Mouse (Mus musculus) lung, embryonic 14.5 days (tissue): ENCODE measurements at regions not wholly inside any gene's neighbourhood (a gene's known extent, or its start where the extent isn't known, plus 50 kb on each side); places are given as distances from the start of the nearest gene placed in this dataset.
A peak's percentile ranks its signal among the peaks of the same experiment; 100 is the strongest.

Source experiments
- ATAC-seq: fragments of 200-750 bp; cut with Nextera tagmentation; 2 replicates; pipeline ENCODE4 v1.8.0; 2017; ENCODE audit warnings: mild to moderate bottlenecking, moderate TSS enrichment, moderate library complexity; ENCODE audit not compliant: insufficient read depth
- DNase-seq: peaks from one replicate; pipeline ENCODE4 v3.0.0-alpha.2; 2015
- H3K27ac ChIP-seq: fragments of 300-500 bp; sonication (generic); 2 replicates; pipeline ENCODE4 v1.5.1; 2014; ENCODE audit warnings: low read depth, mild to moderate bottlenecking, moderate library complexity
- H3K27me3 ChIP-seq: fragments of 300-500 bp; sonication (generic); 2 replicates; pipeline ENCODE4 v1.6.1; 2014; ENCODE audit warnings: low read length, control low read depth; ENCODE audit not compliant: insufficient read depth
- H3K36me3 ChIP-seq: fragments of 300-500 bp; sonication (generic); 2 replicates; pipeline ENCODE4 v1.6.1; 2014; ENCODE audit warnings: control low read depth; ENCODE audit not compliant: insufficient read depth
- H3K4me1 ChIP-seq: fragments of 300-500 bp; sonication (generic); 2 replicates; pipeline ENCODE4 v1.6.1; 2014; ENCODE audit warnings: antibody characterized with exemption, control low read depth; ENCODE audit not compliant: insufficient read depth
- H3K4me2 ChIP-seq: fragments of 300-500 bp; sonication (generic); 2 replicates; pipeline ENCODE4 v1.6.1; 2014; ENCODE audit warnings: mild to moderate bottlenecking
- H3K4me3 ChIP-seq: fragments of 300-500 bp; sonication (generic); 2 replicates; pipeline ENCODE4 v1.5.1; 2014; ENCODE audit warnings: low read depth, low read length
- H3K9ac ChIP-seq: fragments of 300-500 bp; sonication (generic); 2 replicates; pipeline ENCODE4 v1.6.1; 2014
- H3K9me3 ChIP-seq: fragments of 300-500 bp; sonication (generic); 2 replicates; pipeline ENCODE4 v1.6.1; 2016; ENCODE audit warnings: low read depth, low read length, control low read depth
- CTCF ChIP-seq: IDR thresholded peaks from 2 replicates; pipeline ENCODE4 v1.5.1; 2016; ENCODE audit warnings: antibody characterized with exemption, low read depth
- WGBS: fragments of 180-500 bp; shearing (Covaris S2); extraction: QIAGEN DNeasy Blood & Tissue Kit; methylation state at CpG from one replicate; pipeline ENCODE4 v1.1.7; 2014; 5-methylcytosine and 5-hydroxymethylcytosine counted together

- no peaks in the 10 kb centered on the region for H3K4me1 ChIP-seq
- no peaks in the 10 kb centered on the region for H3K9me3 ChIP-seq
- 63% methylated on average over 4 of the region's 4 CpGs for WGBS
- H3K4me2 ChIP-seq = no peak overlapping the region
- H3K36me3 ChIP-seq = no peaks in the 10 kb centered on the region
- H3K27ac ChIP-seq = peak overlapping the region; percentile 6; the same call in 1 of the 2 replicates
- ATAC-seq (no peak), DNase-seq (no peak)
- H3K9ac ChIP-seq = no peak overlapping the region
- no peak overlapping the region for H3K4me3 ChIP-seq
- H3K27me3 ChIP-seq = no peaks in the 10 kb centered on the region
- no peak for TF ChIP-seq CTCF
Observed at GRCm38 (mm10) chr12:15566785-15567109, 250.0 kb downstream of the Trib2 start.

GRCm38 (mm10) chr12:15565941-15566784 is 250.6 kb downstream of the Trib2 start:
- no peak overlapping the region for H3K4me3 ChIP-seq
- DNase-seq (peak; percentile 63), ATAC-seq (peak; percentile 69; the same call in 1 of the 2 replicates)
- H3K4me2 ChIP-seq = no peak overlapping the region
- no peaks in the 10 kb centered on the region for H3K27me3 ChIP-seq
- H3K9me3 ChIP-seq = no peaks in the 10 kb centered on the region
- H3K4me1 ChIP-seq = no peaks in the 10 kb centered on the region
- peak overlapping the region; percentile 6; the same call in 1 of the 2 replicates for H3K27ac ChIP-seq
- H3K36me3 ChIP-seq = no peaks in the 10 kb centered on the region
- TF ChIP-seq CTCF = no peak
- 28% methylated on average over 3 of the region's 3 CpGs for WGBS
- no peak overlapping the region for H3K9ac ChIP-seq

GRCm38 (mm10) chr12:15562826-15563225 is 253.9 kb downstream of the Trib2 start:
- 44% methylated on average over 4 of the region's 4 CpGs for WGBS
- TF ChIP-seq CTCF = no peak
- H3K9me3 ChIP-seq = no peaks in the 10 kb centered on the region
- H3K27ac ChIP-seq = no peak overlapping the region
- no peak overlapping the region for H3K4me3 ChIP-seq
- H3K27me3 ChIP-seq = no peaks in the 10 kb centered on the region
- no peak overlapping the region for H3K9ac ChIP-seq
- H3K4me2 ChIP-seq = no peak overlapping the region
- H3K36me3 ChIP-seq = no peaks in the 10 kb centered on the region
- DNase-seq (peak; percentile 3), ATAC-seq (no peak; the same call in 1 of the 2 replicates)
- no peaks in the 10 kb centered on the region for H3K4me1 ChIP-seq

- H3K4me3 ChIP-seq = no peak overlapping the region
- H3K36me3 ChIP-seq = no peaks in the 10 kb centered on the region
- ATAC-seq = no peak
- no peaks in the 10 kb centered on the region for H3K4me1 ChIP-seq
- no peaks in the 10 kb centered on the region for H3K9me3 ChIP-seq
- H3K27me3 ChIP-seq = no peaks in the 10 kb centered on the region
- H3K9ac ChIP-seq = no peak overlapping the region
- no peak for TF ChIP-seq CTCF
- WGBS = 79% methylated on average over 6 of the region's 6 CpGs
- no peak for DNase-seq
- H3K27ac ChIP-seq = no peak overlapping the region
- H3K4me2 ChIP-seq = no peak overlapping the region
Observed at GRCm38 (mm10) chr12:15555471-15555870, 261.3 kb downstream of the Trib2 start.

- 75% methylated on average over 4 of the region's 4 CpGs for WGBS
- no peak for TF ChIP-seq CTCF
- H3K27ac ChIP-seq = no peak overlapping the region
- no peaks in the 10 kb centered on the region for H3K9me3 ChIP-seq
- H3K27me3 ChIP-seq = no peaks in the 10 kb centered on the region
- H3K4me3 ChIP-seq = no peak overlapping the region
- no peaks in the 10 kb centered on the region for H3K36me3 ChIP-seq
- DNase-seq = no peak
- no peak overlapping the region for H3K4me2 ChIP-seq
- no peak overlapping the region for H3K9ac ChIP-seq
- H3K4me1 ChIP-seq = no peaks in the 10 kb centered on the region
- ATAC-seq = no peak
Observed at GRCm38 (mm10) chr12:15553681-15554007, 263.1 kb downstream of the Trib2 start.

- Histone ChIP-seq H3K27me3 (no peaks in the 10 kb centered on the region), H3K27ac (no peak overlapping the region), H3K9ac (no peak overlapping the region), H3K9me3 (no peaks in the 10 kb centered on the region), H3K4me3 (no peak overlapping the region), H3K36me3 (no peaks in the 10 kb centered on the region), H3K4me2 (no peak overlapping the region), H3K4me1 (no peaks in the 10 kb centered on the region)
- no peak for ATAC-seq
- WGBS = 37% methylated on average over 6 of the region's 6 CpGs
- DNase-seq = no peak
- no peak for TF ChIP-seq CTCF
Observed at GRCm38 (mm10) chr12:15552979-15553680, 263.6 kb downstream of the Trib2 start.

- Histone ChIP-seq H3K4me2 (no peak overlapping the region), H3K36me3 (no peaks in the 10 kb centered on the region), H3K9ac (no peak overlapping the region), H3K4me1 (no peaks in the 10 kb centered on the region), H3K4me3 (no peak overlapping the region), H3K27me3 (no peaks in the 10 kb centered on the region), H3K27ac (no peak overlapping the region), H3K9me3 (no peaks in the 10 kb centered on the region)
- no peak for ATAC-seq
- 52% methylated on average over 2 of the region's 2 CpGs for WGBS
- TF ChIP-seq CTCF = no peak
- no peak for DNase-seq
Observed at GRCm38 (mm10) chr12:15552210-15552609, 264.5 kb downstream of the Trib2 start.
